Mouse (Mus musculus) lung, embryonic 14.5 days (tissue): ENCODE data around the gene Igfbp1. TPM values are rescaled to one million over a fixed set of nuclear protein-coding genes. Genes with fewer than 3 reads are reported as not detected.
A peak's percentile ranks its signal among the peaks of the same experiment; 100 is the strongest.

Experiments used
- ATAC-seq: fragments of 200-750 bp; cut with Nextera tagmentation; 2 replicates; pipeline ENCODE4 v1.8.0; 2017; ENCODE audit warnings: mild to moderate bottlenecking, moderate TSS enrichment, moderate library complexity; ENCODE audit not compliant: insufficient read depth
- DNase-seq: peaks from one replicate; pipeline ENCODE4 v3.0.0-alpha.2; 2015
- H3K27ac ChIP-seq: fragments of 300-500 bp; sonication (generic); 2 replicates; pipeline ENCODE4 v1.5.1; 2014; ENCODE audit warnings: low read depth, mild to moderate bottlenecking, moderate library complexity
- H3K27me3 ChIP-seq: fragments of 300-500 bp; sonication (generic); 2 replicates; pipeline ENCODE4 v1.6.1; 2014; ENCODE audit warnings: low read length, control low read depth; ENCODE audit not compliant: insufficient read depth
- H3K36me3 ChIP-seq: fragments of 300-500 bp; sonication (generic); 2 replicates; pipeline ENCODE4 v1.6.1; 2014; ENCODE audit warnings: control low read depth; ENCODE audit not compliant: insufficient read depth
- H3K4me1 ChIP-seq: fragments of 300-500 bp; sonication (generic); 2 replicates; pipeline ENCODE4 v1.6.1; 2014; ENCODE audit warnings: antibody characterized with exemption, control low read depth; ENCODE audit not compliant: insufficient read depth
- H3K4me2 ChIP-seq: fragments of 300-500 bp; sonication (generic); 2 replicates; pipeline ENCODE4 v1.6.1; 2014; ENCODE audit warnings: mild to moderate bottlenecking
- H3K4me3 ChIP-seq: fragments of 300-500 bp; sonication (generic); 2 replicates; pipeline ENCODE4 v1.5.1; 2014; ENCODE audit warnings: low read depth, low read length
- H3K9ac ChIP-seq: fragments of 300-500 bp; sonication (generic); 2 replicates; pipeline ENCODE4 v1.6.1; 2014
- H3K9me3 ChIP-seq: fragments of 300-500 bp; sonication (generic); 2 replicates; pipeline ENCODE4 v1.6.1; 2016; ENCODE audit warnings: low read depth, low read length, control low read depth
- CTCF ChIP-seq: IDR thresholded peaks from 2 replicates; pipeline ENCODE4 v1.5.1; 2016; ENCODE audit warnings: antibody characterized with exemption, low read depth
- WGBS: fragments of 180-500 bp; shearing (Covaris S2); extraction: QIAGEN DNeasy Blood & Tissue Kit; methylation state at CpG from one replicate; pipeline ENCODE4 v1.1.7; 2014; 5-methylcytosine and 5-hydroxymethylcytosine counted together
- polyA plus RNA-seq: library from polyadenylated mRNA; unstranded; fragments of >200 nt; fragmentation: Nextera tagmentation; extraction: Ambion mirVana; gene quantifications from 2 replicates; pipeline ENCODE4 v1.2.1, GENCODE M21; 2014

Gene Igfbp1
- polyA plus RNA-seq, 1 experiment from 2014 or later, result 0.12 TPM

GRCm38 (mm10) chr11:7194432-7195311 is 2.9 kb upstream of the Igfbp1 start:
- peak; percentile 32; the same call in 1 of the 2 replicates for TF ChIP-seq CTCF
- no peak overlapping the region for H3K4me2 ChIP-seq
- H3K4me3 ChIP-seq, result no peak overlapping the region
- no peak for ATAC-seq
- H3K27me3 ChIP-seq, result no peaks in the 10 kb centered on the region
- 78% methylated on average over 10 of the region's 10 CpGs for WGBS
- H3K36me3 ChIP-seq, result no peaks in the 10 kb centered on the region
- H3K4me1 ChIP-seq, result no peaks in the 10 kb centered on the region
- H3K9me3 ChIP-seq, result no peaks in the 10 kb centered on the region
- no peak overlapping the region for H3K27ac ChIP-seq
- no peak overlapping the region for H3K9ac ChIP-seq
- DNase-seq, result no peak

- H3K9ac ChIP-seq, result no peak overlapping the region
- H3K36me3 ChIP-seq, result no peaks in the 10 kb centered on the region
- H3K27ac ChIP-seq, result no peak overlapping the region
- H3K27me3 ChIP-seq, result no peaks in the 10 kb centered on the region
- H3K4me1 ChIP-seq, result no peaks in the 10 kb centered on the region
- DNase-seq (no peak), ATAC-seq (no peak)
- 80% methylated on average over 4 of the region's 4 CpGs for WGBS
- no peak overlapping the region for H3K4me3 ChIP-seq
- no peak for TF ChIP-seq CTCF
- H3K4me2 ChIP-seq, result no peak overlapping the region
- H3K9me3 ChIP-seq, result no peaks in the 10 kb centered on the region
These were observed 2.3 kb upstream of the Igfbp1 start for GRCm38 (mm10) chr11:7195312-7195685.

DNA sequence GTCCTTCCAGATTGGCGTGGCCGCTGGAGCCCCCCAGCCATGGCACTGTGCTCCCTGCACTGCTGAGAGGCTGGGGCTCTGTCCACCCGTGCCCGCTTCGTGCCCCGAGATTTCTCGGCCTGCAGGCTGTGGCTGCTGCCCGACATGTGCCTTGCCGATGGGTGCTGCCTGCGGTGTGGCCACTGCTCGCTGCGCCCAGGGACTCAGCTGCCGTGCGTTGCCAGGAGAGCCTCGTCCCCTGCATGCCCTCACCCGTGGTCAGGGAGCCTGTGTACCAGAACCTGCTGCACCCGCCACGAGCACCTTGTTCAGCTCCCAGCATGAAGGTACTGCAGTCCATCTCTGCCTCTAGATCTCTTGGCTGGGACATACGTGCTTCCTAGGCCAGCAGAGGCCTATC is 424 bp downstream of the Igfbp1 start:
- Histone ChIP-seq H3K4me1 (no peaks in the 10 kb centered on the region), H3K36me3 (no peaks in the 10 kb centered on the region), H3K27ac (no peak overlapping the region), H3K9me3 (no peaks in the 10 kb centered on the region), H3K4me2 (no peak overlapping the region), H3K4me3 (no peak overlapping the region), H3K27me3 (no peaks in the 10 kb centered on the region), H3K9ac (no peak overlapping the region)
- ATAC-seq (no peak), DNase-seq (no peak)
- TF ChIP-seq CTCF, result no peak
- 88% methylated on average over 19 of the region's 19 CpGs for WGBS

- Histone ChIP-seq H3K4me1 (no peaks in the 10 kb centered on the region), H3K4me3 (no peak overlapping the region), H3K27ac (no peak overlapping the region), H3K9me3 (no peaks in the 10 kb centered on the region), H3K9ac (no peak overlapping the region), H3K4me2 (no peak overlapping the region), H3K27me3 (no peaks in the 10 kb centered on the region), H3K36me3 (no peaks in the 10 kb centered on the region)
- TF ChIP-seq CTCF, result no peak
- DNase-seq, result peak; percentile 43
- ATAC-seq, result peak; percentile 50; the same call in 1 of the 2 replicates
- 65% methylated on average over 10 of the region's 10 CpGs for WGBS
These were observed 1.1 kb downstream of the Igfbp1 start for GRCm38 (mm10) chr11:7198481-7199256.

DNA sequence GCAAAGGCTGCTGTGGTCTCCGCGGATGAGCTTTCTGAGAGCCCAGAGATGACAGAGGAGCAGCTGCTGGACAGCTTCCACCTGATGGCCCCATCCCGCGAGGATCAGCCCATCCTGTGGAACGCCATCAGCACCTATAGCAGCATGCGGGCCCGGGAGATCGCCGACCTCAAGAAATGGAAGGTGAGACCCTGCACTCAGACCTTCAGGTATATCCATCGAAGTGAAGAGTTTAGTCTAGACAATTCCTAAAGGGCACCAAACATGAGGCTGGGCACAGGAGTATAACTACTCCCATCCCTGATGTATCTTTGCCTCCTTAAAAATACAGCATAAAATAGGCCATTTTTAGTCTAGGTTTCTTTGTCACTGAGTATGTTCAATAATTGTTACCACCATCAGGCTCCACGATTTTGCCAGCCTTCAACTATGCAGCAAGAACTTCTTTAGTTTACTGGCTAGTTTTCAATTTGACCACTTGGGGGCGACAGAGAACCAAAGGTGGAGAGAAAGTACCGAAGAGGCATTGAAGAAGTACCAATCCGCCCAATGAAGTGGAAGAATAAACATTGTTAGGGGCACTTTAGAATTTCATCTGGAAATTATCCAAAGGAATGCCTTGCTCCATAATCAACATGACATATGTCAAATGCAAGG is 2.3 kb downstream of the Igfbp1 start:
- Histone ChIP-seq H3K9me3 (no peaks in the 10 kb centered on the region), H3K4me2 (no peak overlapping the region), H3K36me3 (no peaks in the 10 kb centered on the region), H3K4me1 (no peaks in the 10 kb centered on the region), H3K27ac (no peak overlapping the region), H3K27me3 (no peaks in the 10 kb centered on the region), H3K4me3 (no peak overlapping the region), H3K9ac (no peak overlapping the region)
- 44% methylated on average over 14 of the region's 14 CpGs for WGBS
- DNase-seq (peak; percentile 88), ATAC-seq (no peak)
- TF ChIP-seq CTCF, result peak; percentile 82

DNA sequence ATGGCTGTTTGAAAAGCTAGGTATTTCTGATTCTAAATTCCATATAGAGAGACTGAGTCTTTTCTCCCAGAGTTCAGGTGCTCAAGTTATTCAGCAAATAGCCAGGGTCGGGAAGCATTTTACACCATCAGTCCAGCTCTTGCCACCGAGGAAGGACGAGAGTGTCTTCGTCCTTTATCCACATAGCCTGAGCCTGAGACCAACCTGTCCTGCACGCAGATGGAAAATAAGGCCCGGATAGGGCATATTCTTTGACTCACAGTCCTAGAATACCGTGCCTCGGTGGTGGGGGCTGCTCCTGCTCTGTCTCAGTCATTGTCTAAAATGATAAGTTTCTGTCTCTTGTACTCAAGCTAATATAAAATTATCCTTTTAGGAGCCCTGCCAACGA is 2.8 kb downstream of the Igfbp1 start:
- WGBS, result 68% methylated on average over 9 of the region's 9 CpGs
- H3K9ac ChIP-seq, result no peak overlapping the region
- H3K27me3 ChIP-seq, result no peaks in the 10 kb centered on the region
- H3K36me3 ChIP-seq, result no peaks in the 10 kb centered on the region
- DNase-seq (no peak), ATAC-seq (no peak)
- H3K4me3 ChIP-seq, result no peak overlapping the region
- H3K4me2 ChIP-seq, result no peak overlapping the region
- H3K27ac ChIP-seq, result no peak overlapping the region
- H3K9me3 ChIP-seq, result no peaks in the 10 kb centered on the region
- H3K4me1 ChIP-seq, result no peaks in the 10 kb centered on the region
- no peak for TF ChIP-seq CTCF

GRCm38 (mm10) chr11:7202206-7202605 is 4.6 kb downstream of the Igfbp1 start:
- 50% methylated on average over 7 of the region's 7 CpGs for WGBS
- no peak for TF ChIP-seq CTCF
- Histone ChIP-seq H3K9ac (no peak overlapping the region), H3K4me1 (no peaks in the 10 kb centered on the region), H3K4me3 (no peak overlapping the region), H3K27ac (no peak overlapping the region), H3K36me3 (no peaks in the 10 kb centered on the region), H3K9me3 (no peaks in the 10 kb centered on the region), H3K27me3 (no peaks in the 10 kb centered on the region), H3K4me2 (no peak overlapping the region)
- DNase-seq (peak; percentile 17), ATAC-seq (no peak)
